Comparison of ENCODE assay signal across 17 mouse cellular contexts in the genomic region with DNA sequence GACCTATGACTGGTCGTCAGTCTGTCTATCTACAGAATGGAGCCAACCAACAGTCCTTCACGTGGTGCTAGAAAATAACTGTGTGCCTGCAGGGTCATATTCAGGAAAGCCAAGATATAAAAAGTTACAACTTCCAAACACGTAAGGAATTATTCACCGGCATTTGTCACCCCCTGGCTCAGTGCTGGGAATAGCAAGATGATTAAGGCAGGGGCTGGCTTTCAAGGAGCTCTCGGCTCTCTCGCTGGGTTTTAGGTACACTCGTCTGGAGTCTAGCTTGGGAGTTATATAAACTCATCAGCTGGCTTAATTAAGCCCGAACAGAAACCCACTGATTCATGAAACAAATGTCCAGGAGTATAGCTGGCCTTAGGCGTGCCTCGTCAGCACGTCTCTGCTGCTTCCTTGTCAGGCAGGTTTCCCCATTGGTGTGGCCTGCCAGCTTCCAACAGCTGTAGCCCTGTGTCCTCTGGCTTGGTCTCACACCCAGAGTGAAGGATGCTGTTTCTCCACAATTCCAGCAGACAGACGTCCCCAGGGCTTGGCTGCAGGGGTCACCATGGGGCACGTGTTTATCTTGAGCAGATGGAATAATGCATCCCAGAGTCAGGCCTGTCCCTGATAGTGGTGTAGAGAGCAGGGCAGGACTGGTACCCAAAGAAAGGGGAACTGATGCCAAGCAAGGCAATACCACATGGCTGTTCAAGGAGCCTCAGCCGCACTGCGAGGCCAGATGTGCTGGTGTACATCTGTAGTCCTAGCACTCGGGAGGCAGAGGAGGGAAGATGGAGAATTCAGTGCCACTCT. TPM values are rescaled to one million over a fixed set of nuclear protein-coding genes. Genes with fewer than 3 reads are reported as not detected.
DNase-seq lines count a peak whose midpoint lies in the region; ATAC-seq and TF ChIP-seq lines count a peak whose summit lies in the region.
"Had no signal": no experiment of that assay in that cellular context is flagged by ENCODE, and none has a peak within 500 bp of the region (broad histone marks: within the 10 kb centered on the region; RNA-seq: fewer than 3 reads in every experiment).

No protein-coding gene starts in this region.

- ATAC-seq in hindbrain, embryonic 14.5 days (ENCODE audit: low FRiP score) = no peak
- no peak for ATAC-seq in hindbrain, postnatal 0 days
- peak; percentile 33; the same call in 1 of the 2 replicates for ATAC-seq in granulocyte monocyte progenitor cell, adult 5-6 weeks (replicated peaks; ENCODE audit: poor library complexity, severe bottlenecking)
- no peak for ATAC-seq in midbrain, postnatal 0 days (ENCODE audit: low FRiP score)
- ATAC-seq: CD4-positive, CD25-positive, alpha-beta regulatory T cell, adult 4 months; midbrain, embryonic 15.5 days had no signal

- no peak for TF ChIP-seq CTCF in hindbrain, postnatal 0 days (IDR thresholded peaks at IDR 0.05; ENCODE audit: low read depth)
- no peak for TF ChIP-seq CTCF in midbrain, postnatal 0 days (IDR thresholded peaks at IDR 0.05)

- H3K4me2 ChIP-seq in hindbrain, embryonic 14.5 days (replicated peaks) = no peak overlapping the region
- no peak overlapping the region for H3K4me2 ChIP-seq in hindbrain, postnatal 0 days (ENCODE audit: low read depth, low read length)
- no peak overlapping the region for H3K4me2 ChIP-seq in midbrain, postnatal 0 days (ENCODE audit: low read depth, low read length, poor library complexity, severe bottlenecking)
- H3K4me2 ChIP-seq: embryonic facial prominence, embryonic 15.5 days; heart, embryonic 12.5 days; lung, embryonic 15.5 days; midbrain, embryonic 15.5 days had no signal

- H3K4me3 ChIP-seq in hindbrain, embryonic 14.5 days (replicated peaks; ENCODE audit: low read length) = no peak overlapping the region
- no peak overlapping the region for H3K4me3 ChIP-seq in hindbrain, postnatal 0 days (ENCODE audit: low read length)
- no peak overlapping the region for H3K4me3 ChIP-seq in midbrain, postnatal 0 days (ENCODE audit: low read depth, low read length)
- H3K4me3 ChIP-seq: embryonic facial prominence, embryonic 15.5 days; forebrain, embryonic 10.5 days; heart, embryonic 12.5 days; lung, embryonic 15.5 days; midbrain, embryonic 15.5 days had no signal

- H3K27me3 ChIP-seq in hindbrain, embryonic 14.5 days (ENCODE audit: control insufficient read depth, insufficient read depth, low read length) = no peaks in the 10 kb centered on the region
- H3K27me3 ChIP-seq in hindbrain, postnatal 0 days (ENCODE audit: insufficient read depth, low read length) = no peaks in the 10 kb centered on the region
- no peaks in the 10 kb centered on the region for H3K27me3 ChIP-seq in midbrain, postnatal 0 days (ENCODE audit: insufficient read depth, low read length)
- H3K27me3 ChIP-seq: embryonic facial prominence, embryonic 15.5 days; heart, embryonic 12.5 days; lung, embryonic 15.5 days; midbrain, embryonic 15.5 days had no signal

- no peak for DNase-seq in hindbrain, embryonic 14.5 days (ENCODE audit: low spot score)
- DNase-seq in hindbrain, postnatal 0 days (ENCODE audit: low spot score) = no peak
- peak; percentile 51 to 57 for DNase-seq in right cerebral cortex, adult 2 months (ENCODE audit: low spot score in 2 of 2)
- DNase-seq in right cerebral cortex, postnatal 36 days (ENCODE audit: low spot score in 2 of 2) = no peak
- no peak for DNase-seq in embryo, embryonic 11 days
- no peak for DNase-seq in midbrain, postnatal 0 days (ENCODE audit: low spot score)
- DNase-seq: cerebellum, adult 18-20 months; kidney, postnatal 4 days; liver; thymus, adult 18-20 months had no signal

- 0 out of 2 replicates have a peak overlapping the region, but pooled peaks have one; percentile 8 for H3K9ac ChIP-seq in hindbrain, embryonic 14.5 days
- no peak overlapping the region for H3K9ac ChIP-seq in hindbrain, postnatal 0 days (replicated peaks; ENCODE audit: low read length)
- no peak overlapping the region for H3K9ac ChIP-seq in midbrain, postnatal 0 days (replicated peaks; ENCODE audit: low read length, poor library complexity, severe bottlenecking)
- H3K9ac ChIP-seq: embryonic facial prominence, embryonic 15.5 days; heart, embryonic 12.5 days; lung, embryonic 15.5 days; midbrain, embryonic 15.5 days had no signal

- H3K36me3 ChIP-seq in hindbrain, embryonic 14.5 days (replicated peaks; ENCODE audit: control insufficient read depth, insufficient read depth) = peaks cover 76% of the 10 kb centered on the region
- no peaks in the 10 kb centered on the region for H3K36me3 ChIP-seq in hindbrain, postnatal 0 days (ENCODE audit: insufficient read depth, low read length)
- H3K36me3 ChIP-seq in midbrain, postnatal 0 days (ENCODE audit: insufficient read depth, low read length) = peaks cover 44% of the 10 kb centered on the region

- no peak overlapping the region for H3K27ac ChIP-seq in hindbrain, embryonic 14.5 days
- no peak overlapping the region for H3K27ac ChIP-seq in hindbrain, postnatal 0 days
- H3K27ac ChIP-seq in midbrain, postnatal 0 days (ENCODE audit: low read depth, low read length) = no peak overlapping the region
- H3K27ac ChIP-seq: embryonic facial prominence, embryonic 15.5 days; forebrain, embryonic 10.5 days; lung, embryonic 15.5 days; midbrain, embryonic 15.5 days had no signal

- no peaks in the 10 kb centered on the region for H3K9me3 ChIP-seq in hindbrain, embryonic 14.5 days (ENCODE audit: control insufficient read depth, low read length)
- H3K9me3 ChIP-seq in hindbrain, postnatal 0 days (ENCODE audit: low read length) = no peaks in the 10 kb centered on the region
- no peaks in the 10 kb centered on the region for H3K9me3 ChIP-seq in midbrain, postnatal 0 days (ENCODE audit: low read length)
- H3K9me3 ChIP-seq: embryonic facial prominence, embryonic 15.5 days; forebrain, embryonic 10.5 days; heart, embryonic 12.5 days; lung, embryonic 15.5 days; midbrain, embryonic 15.5 days had no signal

- 68% methylated on average over 16 of the region's 16 CpGs for WGBS in hindbrain, embryonic 14.5 days
- WGBS in hindbrain, postnatal 0 days = 69% methylated on average over 16 of the region's 16 CpGs
- WGBS in midbrain, postnatal 0 days = 79% methylated on average over 16 of the region's 16 CpGs

- peaks cover 55% of the 10 kb centered on the region for H3K4me1 ChIP-seq in hindbrain, embryonic 14.5 days (replicated peaks; ENCODE audit: control insufficient read depth, insufficient read depth, low read length)
- peaks cover 21% of the 10 kb centered on the region for H3K4me1 ChIP-seq in hindbrain, postnatal 0 days (ENCODE audit: insufficient read depth, low read length)
- peaks cover 14% of the 10 kb centered on the region; the same call in 1 of the 2 replicates for H3K4me1 ChIP-seq in midbrain, postnatal 0 days (ENCODE audit: insufficient read depth, low read length)

RNA-seq across cellular contexts. Expression of a gene that starts 9.7 kb away (rescaled TPM):
- polyA plus RNA-seq in hindbrain, embryonic 14.5 days (2014; fragmentation: Nextera tagmentation; extraction: Ambion mirVana) = 290 and 319 TPM in 2 replicates
- total RNA-seq in hindbrain, postnatal 0 days (2014; rRNA removed) = 530 and 565 TPM in 2 replicates
- polyA plus RNA-seq in hindbrain, postnatal 0 days (2015; fragmentation: Nextera tagmentation; extraction: Ambion mirVana) = 138 and 161 TPM in 2 replicates
- total RNA-seq in granulocyte monocyte progenitor cell, adult 5-6 weeks (2014; fragmentation: Nextera tagmentation) = 1.2 and 1.3 TPM in 2 replicates
- 0.69 and 1.2 TPM in 2 replicates for total RNA-seq in granulocyte monocyte progenitor cell, adult 5-6 weeks (2017)
- 535 and 557 TPM in 2 replicates for total RNA-seq in midbrain, postnatal 0 days (2014; rRNA removed)
- 183 and 184 TPM in 2 replicates for polyA plus RNA-seq in midbrain, postnatal 0 days (2015; fragmentation: Nextera tagmentation; extraction: Ambion mirVana)

Comparison
In these comparisons a context has a peak if more than half of its experiments do, and no peak if none do; other contexts are left out.
1. DNase-seq: peak in right cerebral cortex, adult 2 months (2 of 2); none in hindbrain, embryonic 14.5 days (single experiment), hindbrain, postnatal 0 days (single experiment), right cerebral cortex, postnatal 36 days (0 of 2), embryo, embryonic 11 days (single experiment) and midbrain, postnatal 0 days (single experiment).
2. RNA of a gene that starts 9.7 kb away (total RNA-seq): 535 to 557 TPM in midbrain, postnatal 0 days and 530 to 565 TPM in hindbrain, postnatal 0 days; 0.69 to 1.3 TPM in granulocyte monocyte progenitor cell, adult 5-6 weeks; every median in the first group is over 100 times any median in the second.